Mouse (Mus musculus): ENCODE results near the gene Tle6. TPM values are rescaled to one million over a fixed set of nuclear protein-coding genes. Genes with fewer than 3 reads are reported as not detected.

Gene Tle6
- polyA plus RNA-seq (2014; fragmentation: Illumina TruSeq; extraction: RNeasy Lipid Tissue Mini Kit (QIAGEN cat#74804); ENCODE audit: low read depth, low replicate concordance) = 0.90 TPM

DNA sequence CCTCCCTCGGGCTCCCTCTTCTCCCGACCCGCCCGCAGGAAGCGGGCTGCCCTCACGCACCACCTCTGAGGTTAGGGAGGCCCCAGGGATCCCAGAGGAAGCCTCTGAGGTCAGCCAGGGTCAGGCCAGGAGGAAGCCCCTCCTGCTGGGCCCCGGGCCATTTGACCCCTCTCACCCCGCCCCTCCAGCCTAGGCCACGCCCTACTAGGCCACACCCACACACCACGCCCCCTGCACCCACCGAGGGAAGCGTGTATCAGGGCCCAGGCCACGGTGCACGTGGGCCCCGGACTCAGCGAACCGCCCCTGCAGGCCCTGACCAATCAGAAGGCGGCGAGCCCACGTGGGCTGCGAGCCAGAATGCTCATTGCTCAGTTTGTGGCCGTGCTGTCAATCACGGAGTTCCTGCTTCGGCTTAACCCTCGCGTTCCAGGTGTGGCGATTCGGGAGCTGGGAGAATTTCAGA, at the start of gene Tle6:
Gene Tle6 (minus strand): TSS at position 336 of the 466 bp plus-strand sequence.

DNA sequence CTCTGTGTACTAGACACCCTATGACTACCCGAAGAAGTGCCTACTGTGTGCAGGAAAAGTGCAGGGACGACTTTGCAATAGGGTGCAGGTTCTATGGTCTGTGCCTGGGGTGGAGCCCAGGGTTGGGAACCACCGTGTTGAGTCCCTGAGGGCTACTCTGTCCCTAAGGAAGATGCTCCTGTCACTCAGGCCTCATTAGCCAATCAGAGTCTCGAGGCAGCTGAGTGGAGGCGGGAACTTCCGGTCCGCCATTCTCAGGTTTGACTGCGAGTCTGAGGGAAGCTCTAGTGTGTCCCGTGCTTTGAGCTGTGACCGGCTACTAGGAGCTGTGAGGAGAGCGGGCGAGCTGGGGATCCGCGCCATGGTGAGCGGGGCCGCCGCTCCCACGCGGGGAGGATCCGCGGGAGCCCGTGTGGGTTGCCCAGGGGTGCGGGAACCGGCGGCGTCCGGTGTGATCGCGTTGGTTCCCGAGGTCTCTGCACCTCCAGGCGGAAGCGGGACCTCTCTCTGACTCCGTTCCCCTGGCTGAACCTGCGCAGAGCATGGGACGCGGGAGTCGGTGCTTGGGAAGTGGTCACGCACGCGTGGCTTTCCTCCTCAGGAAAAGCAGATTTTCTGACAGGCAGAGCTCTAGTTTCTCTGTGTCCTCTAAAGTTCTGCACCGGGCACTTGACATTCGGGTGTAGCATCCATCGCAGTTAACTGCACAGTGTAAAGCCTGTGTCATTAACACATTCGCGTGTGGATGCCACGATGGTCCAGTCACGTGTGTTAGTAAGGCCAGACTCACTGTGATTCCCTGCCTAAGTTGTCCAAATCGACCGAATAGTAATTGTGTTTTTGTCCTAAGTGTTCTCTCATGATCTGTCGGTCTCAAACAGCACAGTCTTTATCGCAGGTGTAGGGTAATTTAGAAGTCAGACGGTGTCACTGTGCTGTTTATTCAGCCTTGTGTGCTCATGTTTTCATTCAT, 48.2 kb upstream of the Tle6 start, which contains the start of gene Gm10778:
Gene Gm10778 (plus strand): TSS at position 257 of the 973 bp plus-strand sequence.

DNA sequence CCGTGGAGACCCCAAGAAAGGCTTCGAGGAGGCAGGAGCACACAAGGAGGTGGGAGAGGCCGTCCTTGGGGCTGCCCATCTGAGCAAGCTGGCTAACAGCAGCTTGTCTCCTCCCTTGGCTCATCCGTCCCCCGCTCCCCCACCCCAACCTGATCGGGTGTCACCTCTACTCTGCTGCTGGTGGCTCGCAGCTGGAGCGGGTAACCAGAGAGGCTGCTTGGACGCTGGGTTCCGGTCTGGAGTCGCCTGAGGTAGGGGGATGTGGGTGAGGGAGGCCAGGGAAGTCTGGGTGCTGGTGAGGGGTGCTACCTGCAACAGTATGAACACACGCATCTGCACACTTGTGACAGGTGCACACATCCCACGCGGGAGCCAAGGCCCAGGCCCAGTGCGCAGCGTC, 27.5 kb upstream of the Tle6 start, which contains the start of gene Ankrd24:
Gene Ankrd24 (plus strand): TSS at position 151 of the 400 bp plus-strand sequence.

DNA sequence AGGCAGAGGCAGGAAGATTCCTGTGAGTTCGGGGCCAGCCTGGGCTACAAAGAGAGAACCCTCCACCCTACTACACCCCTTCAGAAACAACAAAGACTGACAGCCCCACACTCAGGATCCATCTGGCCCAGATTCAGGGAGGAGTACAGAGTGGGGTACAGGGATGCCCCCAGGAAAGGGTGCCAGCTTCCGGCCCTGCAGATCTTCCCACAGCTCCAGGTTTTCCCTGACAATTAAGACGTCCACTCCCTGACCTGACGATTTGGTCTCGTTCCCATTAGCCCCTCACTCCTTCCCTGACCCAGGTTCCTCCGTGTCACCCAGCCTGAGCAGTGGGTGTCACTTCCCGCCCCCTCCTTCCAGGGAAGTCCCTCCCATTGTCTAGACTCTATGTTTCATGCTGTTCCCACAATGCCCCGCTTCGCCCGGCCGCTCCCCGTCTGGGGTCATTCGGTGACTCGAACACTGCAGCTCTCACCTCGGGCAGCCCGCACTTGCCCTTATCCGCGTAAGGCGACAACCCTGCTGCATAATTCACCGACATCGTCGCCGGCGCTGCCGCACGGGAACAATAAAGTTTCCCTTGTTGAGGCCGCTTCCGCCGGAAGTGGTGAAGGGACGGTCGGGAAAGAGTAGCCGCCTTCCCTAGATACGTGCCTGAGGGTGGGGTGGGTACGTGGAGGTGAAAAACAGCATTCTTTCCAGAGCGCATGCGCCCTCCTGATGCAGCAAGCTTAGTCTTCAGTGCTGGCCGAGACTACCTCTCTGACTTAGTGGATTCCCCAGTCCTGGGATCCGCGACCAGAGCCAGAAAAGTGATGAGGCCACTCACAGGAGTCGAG, 26.3 kb upstream of the Tle6 start, which contains the start of gene Sirt6:
Gene Sirt6 (minus strand): TSS at position 804 of the 842 bp plus-strand sequence.

DNA sequence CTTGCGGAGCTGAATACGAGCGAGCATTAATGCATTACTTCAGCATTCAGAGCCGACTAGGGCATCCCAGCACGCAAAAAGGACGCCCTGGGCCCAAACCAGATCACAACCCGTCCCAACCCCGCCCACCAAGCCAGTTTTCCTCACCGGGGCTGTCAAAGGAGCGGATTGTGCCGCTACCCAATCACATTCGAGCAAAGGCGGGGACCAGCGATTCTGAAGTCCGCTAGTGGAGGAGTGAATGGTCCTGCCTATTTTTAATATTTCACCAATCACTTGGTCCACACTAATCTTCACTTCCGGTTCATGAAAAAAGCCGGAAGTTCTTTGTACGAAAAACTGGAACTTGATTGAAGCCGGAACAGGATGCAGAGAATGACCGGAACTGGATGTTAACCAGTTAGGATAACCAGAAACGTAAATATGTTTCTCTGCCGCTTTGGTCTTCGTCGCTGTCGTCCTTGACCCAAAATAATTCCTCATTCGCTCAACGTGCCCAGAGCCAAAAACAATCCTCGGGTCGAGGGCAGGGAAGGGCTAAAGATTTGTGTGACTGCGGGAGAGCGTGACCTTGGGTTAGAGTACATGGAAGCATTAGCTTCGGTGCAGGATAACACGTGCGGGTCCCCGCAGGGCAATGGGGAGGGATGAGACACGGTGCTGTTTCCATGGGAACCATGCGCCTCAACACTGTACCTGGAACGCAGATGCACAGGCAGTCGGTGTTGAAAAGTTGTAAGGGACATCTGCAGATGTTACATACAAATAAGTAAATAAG, 5.3 kb upstream of the Tle6 start, which contains the start of gene BC025920:
Gene BC025920 (plus strand): TSS at position 297 of the 778 bp plus-strand sequence.

DNA sequence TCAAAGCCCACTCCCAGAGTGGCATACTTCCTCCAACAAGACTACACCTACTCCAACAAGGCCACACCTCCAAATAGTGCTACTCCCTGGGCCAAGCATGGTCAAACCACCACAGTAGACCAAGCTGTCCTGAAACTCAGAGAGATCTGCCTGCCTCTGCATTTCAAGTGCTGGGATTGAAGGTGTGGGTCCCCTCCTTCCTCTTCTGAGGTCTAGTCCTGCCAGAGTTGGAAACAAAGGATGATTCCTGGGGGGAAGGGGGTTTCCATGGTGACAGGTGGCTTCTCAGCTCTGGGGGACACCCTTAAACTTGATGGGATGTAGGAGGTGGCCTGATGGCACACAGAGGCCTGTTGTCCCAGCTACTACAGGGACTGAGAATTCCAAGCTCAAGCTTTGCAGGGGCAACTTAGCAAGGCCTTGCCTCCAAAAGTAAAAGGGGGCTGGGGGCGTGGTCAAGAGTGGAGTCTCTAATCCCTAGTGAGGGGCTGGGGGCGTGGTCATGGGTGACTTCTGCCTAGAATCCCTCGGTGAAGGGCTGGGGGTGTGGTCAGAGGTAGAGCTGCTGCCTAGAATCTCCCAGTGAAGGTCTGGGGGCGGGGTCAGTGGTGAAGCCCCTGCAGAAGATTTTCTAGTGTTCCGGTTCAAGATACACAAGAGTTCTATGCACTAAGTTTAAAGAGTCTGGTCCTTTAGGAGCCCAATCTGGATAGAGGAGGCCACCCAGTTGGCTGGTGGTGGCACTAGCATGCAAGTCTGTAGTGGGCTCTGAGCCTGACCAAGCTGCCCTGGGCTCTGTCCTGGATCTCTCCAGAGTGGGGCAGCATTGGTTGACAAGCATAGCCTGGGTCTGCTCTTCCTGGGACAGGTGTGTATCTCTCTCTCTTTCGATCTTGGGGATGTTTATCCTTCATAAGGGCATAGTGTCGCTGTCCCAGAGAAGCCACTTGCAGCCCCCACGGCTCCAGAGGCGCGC, 26.5 kb downstream of the Tle6 start, which contains the start of gene Tle2:
Gene Tle2 (plus strand): TSS at position 481 of the 976 bp plus-strand sequence.

DNA sequence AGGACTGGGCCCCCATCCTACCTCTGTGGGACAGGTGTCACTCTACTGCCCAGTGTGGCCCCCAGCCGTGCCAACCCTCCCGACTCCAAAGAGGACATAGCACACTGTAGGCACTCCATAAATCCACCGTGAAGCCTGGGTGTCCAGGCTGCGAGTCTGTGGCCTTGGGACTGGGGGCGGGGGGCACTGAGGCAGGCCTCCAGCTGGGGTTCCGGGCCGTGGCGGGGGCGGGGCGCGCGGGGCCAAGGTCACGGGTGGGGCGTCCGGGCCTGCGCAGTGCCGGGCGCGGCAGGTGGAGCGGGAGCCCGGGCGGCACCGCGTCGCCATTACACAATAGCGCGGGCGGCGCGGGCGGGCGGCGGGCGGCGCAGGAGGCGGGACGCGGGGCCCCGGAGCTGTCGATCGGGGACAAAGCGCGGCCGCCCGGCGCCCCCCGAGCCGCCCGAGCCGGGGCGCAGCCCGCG, 41.7 kb downstream of the Tle6 start, which contains the start of gene Aes:
Gene Aes (plus strand): TSS at position 326 of the 464 bp plus-strand sequence.

DNA sequence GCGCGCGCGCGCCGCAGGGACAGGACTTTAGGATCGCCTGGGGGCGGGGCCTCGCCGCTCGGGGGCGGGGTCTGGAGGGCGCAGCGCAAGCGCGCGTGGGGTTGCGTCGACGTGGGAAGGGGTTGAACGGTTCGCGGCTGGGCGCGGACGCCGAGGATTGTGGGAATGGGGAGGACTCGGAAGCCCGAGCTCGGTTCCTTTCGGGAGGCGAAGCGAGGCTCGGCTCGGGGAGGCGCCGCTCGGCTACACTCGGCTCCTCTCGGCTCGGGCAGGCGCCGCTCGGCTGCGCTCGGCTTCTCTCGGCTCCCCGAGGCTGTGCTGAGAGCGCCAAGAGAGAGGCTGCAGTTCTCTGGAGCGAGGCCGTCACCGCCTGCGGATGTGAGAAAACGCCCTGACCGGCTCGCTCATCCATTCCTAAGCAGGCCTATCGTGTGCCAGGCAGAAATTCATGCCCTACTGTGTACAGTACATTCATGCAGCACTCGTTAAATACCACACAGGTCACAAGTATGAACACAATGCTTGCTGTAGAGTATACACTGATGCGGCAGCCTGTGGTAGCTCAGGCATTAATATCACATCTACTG, 55.6 kb downstream of the Tle6 start, which contains the start of gene Gna11:
Gene Gna11 (minus strand): TSS at position 30 of the 587 bp plus-strand sequence.

Other genes starting within 250 kb of the Tle6 start
- gene Mfsd12, start 243.6 kb downstream of the Tle6 start, polyA plus RNA-seq (2014; fragmentation: Illumina TruSeq; extraction: RNeasy Lipid Tissue Mini Kit (QIAGEN cat#74804); ENCODE audit: low read depth, low replicate concordance) = 0.90 TPM
- gene 4930404N11Rik, start 235.3 kb downstream of the Tle6 start, polyA plus RNA-seq (2014; fragmentation: Illumina TruSeq; extraction: RNeasy Lipid Tissue Mini Kit (QIAGEN cat#74804); ENCODE audit: low read depth, low replicate concordance) = not detected
- gene Fzr1, start 222.6 kb downstream of the Tle6 start, polyA plus RNA-seq (2014; fragmentation: Illumina TruSeq; extraction: RNeasy Lipid Tissue Mini Kit (QIAGEN cat#74804); ENCODE audit: low read depth, low replicate concordance) = 1.1 TPM
- gene Dohh, start 216.6 kb downstream of the Tle6 start, polyA plus RNA-seq (2014; fragmentation: Illumina TruSeq; extraction: RNeasy Lipid Tissue Mini Kit (QIAGEN cat#74804); ENCODE audit: low read depth, low replicate concordance) = not detected
- gene Gm48551, start 216.6 kb downstream of the Tle6 start, polyA plus RNA-seq (2014; fragmentation: Illumina TruSeq; extraction: RNeasy Lipid Tissue Mini Kit (QIAGEN cat#74804); ENCODE audit: low read depth, low replicate concordance) = 0.20 TPM
- gene Gm48552, start 212.1 kb downstream of the Tle6 start, polyA plus RNA-seq (2014; fragmentation: Illumina TruSeq; extraction: RNeasy Lipid Tissue Mini Kit (QIAGEN cat#74804); ENCODE audit: low read depth, low replicate concordance) = not detected
- 273 TPM for gene Smim24, start 208.0 kb downstream of the Tle6 start, polyA plus RNA-seq (2014; fragmentation: Illumina TruSeq; extraction: RNeasy Lipid Tissue Mini Kit (QIAGEN cat#74804); ENCODE audit: low read depth, low replicate concordance)
- gene Nfic, start 145.4 kb downstream of the Tle6 start, polyA plus RNA-seq (2014; fragmentation: Illumina TruSeq; extraction: RNeasy Lipid Tissue Mini Kit (QIAGEN cat#74804); ENCODE audit: low read depth, low replicate concordance) = 3.2 TPM
- gene Celf5, start 118.4 kb downstream of the Tle6 start, polyA plus RNA-seq (2014; fragmentation: Illumina TruSeq; extraction: RNeasy Lipid Tissue Mini Kit (QIAGEN cat#74804); ENCODE audit: low read depth, low replicate concordance) = 4.3 TPM
- not detected for gene Ncln, start 104.7 kb downstream of the Tle6 start, polyA plus RNA-seq (2014; fragmentation: Illumina TruSeq; extraction: RNeasy Lipid Tissue Mini Kit (QIAGEN cat#74804); ENCODE audit: low read depth, low replicate concordance)
- not detected for gene S1pr4, start 100.9 kb downstream of the Tle6 start, polyA plus RNA-seq (2014; fragmentation: Illumina TruSeq; extraction: RNeasy Lipid Tissue Mini Kit (QIAGEN cat#74804); ENCODE audit: low read depth, low replicate concordance)
- not detected for gene Gna15, start 76.8 kb downstream of the Tle6 start, polyA plus RNA-seq (2014; fragmentation: Illumina TruSeq; extraction: RNeasy Lipid Tissue Mini Kit (QIAGEN cat#74804); ENCODE audit: low read depth, low replicate concordance)
- gene Gna11, start 55.9 kb downstream of the Tle6 start, polyA plus RNA-seq (2014; fragmentation: Illumina TruSeq; extraction: RNeasy Lipid Tissue Mini Kit (QIAGEN cat#74804); ENCODE audit: low read depth, low replicate concordance) = 1.9 TPM
- gene Aes, start 41.6 kb downstream of the Tle6 start, polyA plus RNA-seq (2014; fragmentation: Illumina TruSeq; extraction: RNeasy Lipid Tissue Mini Kit (QIAGEN cat#74804); ENCODE audit: low read depth, low replicate concordance) = 4.5 TPM
- gene Tle2, start 26.5 kb downstream of the Tle6 start, polyA plus RNA-seq (2014; fragmentation: Illumina TruSeq; extraction: RNeasy Lipid Tissue Mini Kit (QIAGEN cat#74804); ENCODE audit: low read depth, low replicate concordance) = 1.5 TPM
- 0.90 TPM for gene BC025920, start 5.2 kb upstream of the Tle6 start, polyA plus RNA-seq (2014; fragmentation: Illumina TruSeq; extraction: RNeasy Lipid Tissue Mini Kit (QIAGEN cat#74804); ENCODE audit: low read depth, low replicate concordance)
- gene Sirt6, start 26.7 kb upstream of the Tle6 start, polyA plus RNA-seq (2014; fragmentation: Illumina TruSeq; extraction: RNeasy Lipid Tissue Mini Kit (QIAGEN cat#74804); ENCODE audit: low read depth, low replicate concordance) = not detected
- 1.0 TPM for gene Ankrd24, start 27.5 kb upstream of the Tle6 start, polyA plus RNA-seq (2014; fragmentation: Illumina TruSeq; extraction: RNeasy Lipid Tissue Mini Kit (QIAGEN cat#74804); ENCODE audit: low read depth, low replicate concordance)
- 6.5 TPM for gene Gm10778, start 48.0 kb upstream of the Tle6 start, polyA plus RNA-seq (2014; fragmentation: Illumina TruSeq; extraction: RNeasy Lipid Tissue Mini Kit (QIAGEN cat#74804); ENCODE audit: low read depth, low replicate concordance)
- 20.2 TPM for gene Zfp433, start 103.8 kb upstream of the Tle6 start, polyA plus RNA-seq (2014; fragmentation: Illumina TruSeq; extraction: RNeasy Lipid Tissue Mini Kit (QIAGEN cat#74804); ENCODE audit: low read depth, low replicate concordance)
- 11.6 TPM for gene Gm3055, start 170.1 kb upstream of the Tle6 start, polyA plus RNA-seq (2014; fragmentation: Illumina TruSeq; extraction: RNeasy Lipid Tissue Mini Kit (QIAGEN cat#74804); ENCODE audit: low read depth, low replicate concordance)
- 3.0 TPM for gene Gm4767, start 211.1 kb upstream of the Tle6 start, polyA plus RNA-seq (2014; fragmentation: Illumina TruSeq; extraction: RNeasy Lipid Tissue Mini Kit (QIAGEN cat#74804); ENCODE audit: low read depth, low replicate concordance)